Comparison of ENCODE assay signal across 14 mouse cellular contexts in the genomic region with DNA sequence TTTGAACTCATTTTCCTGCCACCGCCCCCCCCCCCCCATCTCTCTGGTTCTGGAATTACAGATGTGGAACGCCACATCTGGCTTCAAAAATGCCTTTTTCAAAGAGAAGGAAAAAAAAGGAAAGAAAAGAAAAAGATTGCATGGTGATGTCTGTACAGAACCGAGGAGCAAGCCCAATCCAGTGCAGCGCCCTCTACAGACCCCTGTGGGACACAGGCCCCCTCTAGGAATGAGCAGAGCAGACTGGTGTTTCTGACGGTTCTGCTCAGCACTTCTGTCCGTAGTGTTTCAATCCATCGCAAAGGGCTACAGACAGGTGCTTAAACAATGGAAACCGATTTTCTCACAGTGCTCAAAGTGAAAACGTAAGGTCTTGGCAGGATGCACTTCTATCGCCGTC. TPM values are rescaled to one million over a fixed set of nuclear protein-coding genes. Genes with fewer than 3 reads are reported as not detected.
DNase-seq lines count a peak whose midpoint lies in the region; ATAC-seq and TF ChIP-seq lines count a peak whose summit lies in the region.
"Had no signal": no experiment of that assay in that cellular context is flagged by ENCODE, and none has a peak within 500 bp of the region (broad histone marks: within the 10 kb centered on the region; RNA-seq: fewer than 3 reads in every experiment).

No protein-coding gene starts in this region.

- H3K4me1 ChIP-seq in kidney, adult 2 months (ENCODE audit: control insufficient read depth, insufficient read depth, low read length) = no peaks in the 10 kb centered on the region
- no peaks in the 10 kb centered on the region for H3K4me1 ChIP-seq in lung, postnatal 0 days (ENCODE audit: insufficient read depth, low read depth, low read length)
- no peaks in the 10 kb centered on the region for H3K4me1 ChIP-seq in stomach, postnatal 0 days (replicated peaks; ENCODE audit: control insufficient read depth, insufficient read depth)
- H3K4me1 ChIP-seq: liver, embryonic 15.5 days had no signal

- no peak overlapping the region for H3K27ac ChIP-seq in kidney, adult 2 months (ENCODE audit: insufficient read depth, low read depth, low read length)
- H3K27ac ChIP-seq in lung, postnatal 0 days (ENCODE audit: low read length) = no peak overlapping the region
- H3K27ac ChIP-seq in stomach, postnatal 0 days (replicated peaks) = no peak overlapping the region
- H3K27ac ChIP-seq: liver, embryonic 15.5 days; midbrain, embryonic 13.5 days had no signal

- TF ChIP-seq POLR2A in kidney, adult 2 months (IDR thresholded peaks at IDR 0.05; ENCODE audit: low read depth, low read length) = no peak

- TF ChIP-seq CTCF in kidney, adult 2 months (conservative IDR thresholded peaks at IDR 0.05; ENCODE audit: insufficient read depth, insufficient read length, low read depth, low read length) = 0 out of 2 replicates have a peak, but pooled peaks have one; percentile 10
- TF ChIP-seq CTCF in lung, postnatal 0 days (IDR thresholded peaks at IDR 0.05) = peak; percentile 33; the same call in 1 of the 2 replicates
- TF ChIP-seq CTCF in stomach, postnatal 0 days (IDR thresholded peaks at IDR 0.05; ENCODE audit: low read depth) = peak; percentile 37

- H3K9ac ChIP-seq in lung, postnatal 0 days (replicated peaks; ENCODE audit: low read depth) = no peak overlapping the region
- H3K9ac ChIP-seq in stomach, postnatal 0 days (ENCODE audit: low read length) = no peak overlapping the region
- H3K9ac ChIP-seq: liver, embryonic 15.5 days; midbrain, embryonic 13.5 days had no signal

- H3K27me3 ChIP-seq in kidney, adult 2 months (replicated peaks; ENCODE audit: control insufficient read depth, insufficient read depth, low read length) = no peaks in the 10 kb centered on the region
- no peaks in the 10 kb centered on the region for H3K27me3 ChIP-seq in lung, postnatal 0 days (replicated peaks; ENCODE audit: insufficient read depth, low read length)
- no peaks in the 10 kb centered on the region for H3K27me3 ChIP-seq in stomach, postnatal 0 days (ENCODE audit: control insufficient read depth, insufficient read depth, low read length)
- H3K27me3 ChIP-seq: liver, embryonic 15.5 days; midbrain, embryonic 13.5 days had no signal

- WGBS in kidney, adult 2 months = 76% methylated on average over 11 of the region's 11 CpGs
- 71% methylated on average over 11 of the region's 11 CpGs for WGBS in lung, postnatal 0 days
- WGBS in stomach, postnatal 0 days = 73% methylated on average over 11 of the region's 11 CpGs

- TF ChIP-seq EP300 in lung, postnatal 0 days (IDR thresholded peaks at IDR 0.05) = no peak
- TF ChIP-seq EP300 in stomach, postnatal 0 days (optimal IDR thresholded peaks at IDR 0.05) = no peak

- peak; percentile 71 for DNase-seq in heart, adult 11 months
- no peak for DNase-seq in heart, adult 9 months (ENCODE audit: low spot score in 2 of 2)
- no peak for DNase-seq in kidney, adult 2 months
- no peak for DNase-seq in kidney, postnatal 25 days
- no peak for DNase-seq in lung, postnatal 0 days (ENCODE audit: low spot score)
- no peak for DNase-seq in lung, postnatal 36 days
- no peak for DNase-seq in stomach, postnatal 0 days (ENCODE audit: low spot score)
- no peak for DNase-seq in adrenal gland, adult (ENCODE audit: inconsistent age in 2 of 2, low spot score in 1 of 2)
- DNase-seq: kidney, adult 9 months; thymus, postnatal 4 days had no signal

- H3K4me2 ChIP-seq in lung, postnatal 0 days (replicated peaks; ENCODE audit: low read depth, low read length) = no peak overlapping the region
- no peak overlapping the region for H3K4me2 ChIP-seq in stomach, postnatal 0 days (replicated peaks; ENCODE audit: low read depth)
- H3K4me2 ChIP-seq: liver, embryonic 15.5 days; midbrain, embryonic 13.5 days had no signal

- no peaks in the 10 kb centered on the region for H3K9me3 ChIP-seq in lung, postnatal 0 days (ENCODE audit: low read length)
- H3K9me3 ChIP-seq in stomach, postnatal 0 days (ENCODE audit: control insufficient read depth, low read length) = no peaks in the 10 kb centered on the region
- H3K9me3 ChIP-seq: liver, embryonic 15.5 days; midbrain, embryonic 13.5 days had no signal

- ATAC-seq in lung, postnatal 0 days = no peak
- ATAC-seq in stomach, postnatal 0 days (ENCODE audit: low FRiP score, low TSS enrichment) = no peak
- ATAC-seq: forebrain, embryonic 14.5 days; midbrain, embryonic 13.5 days had no signal

- H3K36me3 ChIP-seq in kidney, adult 2 months (ENCODE audit: control insufficient read depth, insufficient read depth, low read length) = no peaks in the 10 kb centered on the region
- no peaks in the 10 kb centered on the region for H3K36me3 ChIP-seq in lung, postnatal 0 days (ENCODE audit: insufficient read depth, low read length)
- no peaks in the 10 kb centered on the region for H3K36me3 ChIP-seq in stomach, postnatal 0 days (ENCODE audit: control insufficient read depth, insufficient read depth, low read length)
- H3K36me3 ChIP-seq: liver, embryonic 15.5 days; midbrain, embryonic 13.5 days had no signal

- H3K4me3 ChIP-seq in kidney, adult 2 months (ENCODE audit: insufficient read depth, low read depth, low read length) = no peak overlapping the region
- no peak overlapping the region for H3K4me3 ChIP-seq in lung, postnatal 0 days (ENCODE audit: low read depth, low read length)
- H3K4me3 ChIP-seq in stomach, postnatal 0 days (ENCODE audit: low read depth, low read length) = no peak overlapping the region
- H3K4me3 ChIP-seq: liver, embryonic 15.5 days; midbrain, embryonic 13.5 days; myocyte had no signal

RNA-seq across cellular contexts. Expression of a gene that starts 55.6 kb away (rescaled TPM):
- 99.5 and 103 TPM in 2 replicates for polyA plus RNA-seq in kidney, adult 2 months (2012; rRNA removed)
- 85.6 and 88.2 TPM in 2 replicates for polyA plus RNA-seq in lung, postnatal 0 days (2015; fragmentation: Nextera tagmentation; extraction: Ambion mirVana)
- 80.2 and 82.9 TPM in 2 replicates for polyA plus RNA-seq in stomach, postnatal 0 days (2015; fragmentation: Nextera tagmentation; extraction: Ambion mirVana)
